Mouse (Mus musculus) megakaryocyte, embryonic 14.5 days (primary cell): ENCODE data around the gene Gm32742. TPM values are rescaled to one million over a fixed set of nuclear protein-coding genes. Genes with fewer than 3 reads are reported as not detected.

Experiments used
- H3K27me3 ChIP-seq: replicated peaks from 2 replicates; pipeline ENCODE3; 2012; ENCODE audit warnings: inconsistent platforms
- H3K36me3 ChIP-seq: replicated peaks from 2 replicates; pipeline ENCODE3; 2012; ENCODE audit warnings: low read length, inconsistent platforms, mixed read lengths
- H3K4me1 ChIP-seq: 2 replicates; pipeline ENCODE4 v1.6.1; 2012; ENCODE audit warnings: inconsistent platforms
- H3K4me3 ChIP-seq: replicated peaks from 2 replicates; pipeline ENCODE3; 2012; ENCODE audit warnings: moderate library complexity, mild to moderate bottlenecking, inconsistent platforms
- H3K9me3 ChIP-seq: 2 replicates; pipeline ENCODE4 v1.6.1; 2012; ENCODE audit warnings: inconsistent platforms
- FLI1 ChIP-seq: IDR thresholded peaks from 2 replicates; pipeline ENCODE4 v1.6.1; 2012; ENCODE audit warnings: low read length, inconsistent platforms, mixed read lengths
- GATA1 ChIP-seq: IDR thresholded peaks from 3 replicates; pipeline ENCODE4 v1.6.1; 2012; ENCODE audit warnings: mixed read lengths, low read length, inconsistent platforms, borderline replicate concordance
- polyA plus RNA-seq: library from polyadenylated mRNA; stranded (reverse); fragments of >175 nt; gene quantifications from 2 replicates; pipeline ENCODE4 v1.2.3, GENCODE M21; 2012; ENCODE audit warnings: low replicate concordance; ENCODE audit not compliant: insufficient read depth

The Gm32742 gene
- polyA plus RNA-seq, 1 experiment = 0.01 TPM

GRCm38 (mm10) chr9:51182716-51183710 lies 17.7 kb upstream of the Gm32742 start:
- Histone ChIP-seq H3K9me3 (no peaks in the 10 kb centered on the region), H3K36me3 (no peaks in the 10 kb centered on the region), H3K4me3 (no peak overlapping the region), H3K27me3 (peaks cover 17% of the 10 kb centered on the region), H3K4me1 (no peaks in the 10 kb centered on the region)
- TF ChIP-seq GATA1 (no peak), FLI1 (no peak)

- TF ChIP-seq GATA1 (no peak), FLI1 (no peak)
Observed at GRCm38 (mm10) chr9:51180621-51181020, 15.3 kb upstream of the Gm32742 start.

GRCm38 (mm10) chr9:51178297-51178696 lies 13.0 kb upstream of the Gm32742 start:
- TF ChIP-seq GATA1 (no peak), FLI1 (no peak)
- Histone ChIP-seq H3K4me3 (no peak overlapping the region), H3K4me1 (no peaks in the 10 kb centered on the region), H3K27me3 (peaks cover 10% of the 10 kb centered on the region), H3K36me3 (no peaks in the 10 kb centered on the region), H3K9me3 (no peaks in the 10 kb centered on the region)

More at GRCm38 (mm10) chr9:51180621-51181020, 15.3 kb upstream of the Gm32742 start:
- Histone ChIP-seq H3K4me3 (no peak overlapping the region), H3K36me3 (no peaks in the 10 kb centered on the region), H3K9me3 (no peaks in the 10 kb centered on the region), H3K27me3 (peaks cover 16% of the 10 kb centered on the region), H3K4me1 (no peaks in the 10 kb centered on the region)

GRCm38 (mm10) chr9:51175722-51176121 lies 10.4 kb upstream of the Gm32742 start:
- Histone ChIP-seq H3K27me3 (peaks cover 11% of the 10 kb centered on the region), H3K4me3 (no peak overlapping the region), H3K4me1 (no peaks in the 10 kb centered on the region), H3K9me3 (no peaks in the 10 kb centered on the region), H3K36me3 (no peaks in the 10 kb centered on the region)
- no peak for TF ChIP-seq FLI1
- TF ChIP-seq GATA1 = no peak

- Histone ChIP-seq H3K36me3 (no peaks in the 10 kb centered on the region), H3K4me1 (no peaks in the 10 kb centered on the region), H3K9me3 (no peaks in the 10 kb centered on the region), H3K4me3 (no peak overlapping the region), H3K27me3 (peaks cover 14% of the 10 kb centered on the region)
- TF ChIP-seq FLI1 = no peak
- no peak for TF ChIP-seq GATA1
Observed at GRCm38 (mm10) chr9:51174890-51175464, 9.7 kb upstream of the Gm32742 start.

- H3K9me3 ChIP-seq = no peaks in the 10 kb centered on the region
- H3K27me3 ChIP-seq = peaks cover 20% of the 10 kb centered on the region
- H3K4me3 ChIP-seq = no peak overlapping the region
- TF ChIP-seq FLI1 = no peak
- no peak for TF ChIP-seq GATA1
- peaks cover 10% of the 10 kb centered on the region for H3K4me1 ChIP-seq
- H3K36me3 ChIP-seq = no peaks in the 10 kb centered on the region
Observed at GRCm38 (mm10) chr9:51170298-51170697, 5.0 kb upstream of the Gm32742 start.

- no peak for TF ChIP-seq GATA1
- TF ChIP-seq FLI1 = no peak
- Histone ChIP-seq H3K36me3 (no peaks in the 10 kb centered on the region), H3K4me1 (peaks cover 14% of the 10 kb centered on the region), H3K4me3 (no peak overlapping the region), H3K27me3 (peaks cover 20% of the 10 kb centered on the region), H3K9me3 (no peaks in the 10 kb centered on the region)
Observed at GRCm38 (mm10) chr9:51169133-51169532, 3.8 kb upstream of the Gm32742 start.

GRCm38 (mm10) chr9:51168698-51169097 lies 3.4 kb upstream of the Gm32742 start:
- H3K36me3 ChIP-seq = no peaks in the 10 kb centered on the region
- H3K27me3 ChIP-seq = peaks cover 22% of the 10 kb centered on the region
- no peaks in the 10 kb centered on the region for H3K9me3 ChIP-seq
- H3K4me3 ChIP-seq = no peak overlapping the region
- peaks cover 14% of the 10 kb centered on the region for H3K4me1 ChIP-seq
- TF ChIP-seq FLI1 (no peak), GATA1 (no peak)

- no peak for TF ChIP-seq FLI1
- no peak for TF ChIP-seq GATA1
- peaks cover 18% of the 10 kb centered on the region for H3K4me1 ChIP-seq
- no peak overlapping the region for H3K4me3 ChIP-seq
- no peaks in the 10 kb centered on the region for H3K36me3 ChIP-seq
- H3K27me3 ChIP-seq = peaks cover 24% of the 10 kb centered on the region
- H3K9me3 ChIP-seq = no peaks in the 10 kb centered on the region
Observed at GRCm38 (mm10) chr9:51167954-51168353, 2.6 kb upstream of the Gm32742 start.

GRCm38 (mm10) chr9:51163989-51164388 lies 1.3 kb downstream of the Gm32742 start:
- Histone ChIP-seq H3K27me3 (peaks cover 35% of the 10 kb centered on the region), H3K4me3 (no peak overlapping the region), H3K36me3 (no peaks in the 10 kb centered on the region), H3K4me1 (peaks cover 18% of the 10 kb centered on the region), H3K9me3 (no peaks in the 10 kb centered on the region)
- TF ChIP-seq GATA1 (no peak), FLI1 (no peak)
